Mouse (Mus musculus) brown adipose tissue, adult 24 weeks (tissue): Measurements from ENCODE around the gene Rtel1. TPM values are rescaled to one million over a fixed set of nuclear protein-coding genes. Genes with fewer than 3 reads are reported as not detected.

Experiments used
- H3K27ac ChIP-seq: fragments of 200-500 bp; replicated peaks from 2 replicates; pipeline ENCODE4 v1.5.1; 2012; ENCODE audit warnings: low read depth, mild to moderate bottlenecking, low read length
- H3K4me1 ChIP-seq: fragments of 200-500 bp; 2 replicates; pipeline ENCODE4 v1.6.1; 2012; ENCODE audit warnings: low read length, mixed read lengths; ENCODE audit not compliant: control insufficient read depth, insufficient read depth, insufficient read length
- H3K4me3 ChIP-seq: fragments of 200-500 bp; 2 replicates; pipeline ENCODE4 v1.5.1; 2012; ENCODE audit warnings: low read depth, mild to moderate bottlenecking, low read length, moderate library complexity; ENCODE audit not compliant: insufficient read depth
- polyA plus RNA-seq: library from polyadenylated mRNA; stranded (reverse); fragments of >200 nt; gene quantifications from 2 replicates; pipeline ENCODE4 v1.2.4, GENCODE M21; 2012; ENCODE audit not compliant: missing spikeins, insufficient read depth, insufficient read length

Gene Rtel1
- polyA plus RNA-seq, 1 experiment, result 7.2 TPM

DNA sequence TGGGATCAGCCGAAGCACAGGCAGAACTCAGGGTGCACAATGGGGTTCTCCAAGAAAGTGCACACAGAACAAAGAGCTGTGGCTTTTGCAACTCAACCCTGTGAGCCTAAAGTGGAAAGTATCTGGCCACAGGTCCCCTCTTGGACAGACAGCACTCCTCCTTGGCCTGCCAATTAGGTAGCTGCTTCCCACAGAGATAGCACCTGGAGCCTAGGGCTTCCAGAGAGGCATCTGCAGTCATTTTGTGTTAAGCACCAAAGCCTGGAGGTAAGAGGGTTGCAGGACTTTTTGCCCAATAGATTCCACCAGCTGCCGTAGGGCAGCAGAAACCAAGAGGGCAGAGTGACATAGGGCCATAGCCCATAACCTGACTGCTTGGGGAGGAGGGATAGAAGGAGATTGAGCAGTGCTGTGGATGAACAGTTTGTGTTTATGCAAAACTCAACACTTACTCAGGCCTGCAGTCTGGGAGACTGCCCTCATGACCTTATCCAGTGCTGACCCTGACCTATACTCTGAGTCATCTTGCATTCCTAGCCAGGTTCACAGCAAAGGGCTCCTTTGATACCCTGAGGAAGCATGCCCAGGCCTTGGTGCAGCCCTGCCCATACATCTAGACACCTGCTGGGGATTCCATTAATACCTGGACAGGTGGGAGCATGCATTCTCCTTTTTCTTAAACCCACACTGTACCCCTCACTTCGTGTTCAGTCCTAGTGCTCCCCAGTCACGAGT is 70.8 kb downstream of the Rtel1 start:
- Histone ChIP-seq H3K27ac (no peak overlapping the region), H3K4me3 (no peak overlapping the region), H3K4me1 (no peaks in the 10 kb centered on the region; the same call in 1 of the 2 replicates)

DNA sequence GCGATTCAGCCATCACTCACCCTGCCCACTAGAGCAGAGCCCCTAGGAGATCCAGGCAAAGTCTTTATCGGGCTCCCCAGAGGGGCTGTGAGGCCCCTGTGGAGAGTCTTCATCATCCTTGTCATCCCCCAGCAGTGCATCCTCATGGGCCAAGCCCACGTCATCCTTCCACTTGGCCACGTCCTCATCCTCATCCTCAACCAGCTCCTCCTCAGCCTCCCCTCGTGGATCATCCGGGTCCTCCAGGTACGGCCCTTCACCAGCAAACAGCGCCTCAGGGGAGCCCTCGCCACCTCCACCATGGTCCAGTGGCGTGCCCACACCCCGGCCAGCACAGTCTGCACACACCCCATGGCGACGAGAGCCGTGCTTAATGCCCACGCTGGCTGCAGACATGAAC is 71.5 kb downstream of the Rtel1 start:
- H3K27ac ChIP-seq, result no peak overlapping the region
- H3K4me1 ChIP-seq, result no peaks in the 10 kb centered on the region; the same call in 1 of the 2 replicates
- no peak overlapping the region for H3K4me3 ChIP-seq

DNA sequence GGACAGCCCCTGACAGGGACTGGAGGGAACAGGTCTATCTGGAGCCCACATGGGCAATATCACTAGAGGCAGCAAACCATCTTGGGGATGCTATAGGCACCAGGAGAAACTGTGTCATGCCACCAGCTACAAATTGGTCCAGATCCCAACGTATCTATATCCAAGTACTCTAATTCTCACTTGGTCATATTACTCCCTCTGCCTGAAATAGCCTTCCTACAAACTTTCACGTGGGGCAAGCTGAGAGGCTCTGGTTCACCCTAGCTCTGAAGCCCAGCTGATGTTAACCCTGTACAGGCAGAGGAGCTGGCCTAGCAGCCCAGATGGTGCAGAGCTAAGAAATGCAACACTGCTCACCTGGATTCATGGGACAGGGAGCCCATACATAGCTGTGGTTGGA is 72.0 kb downstream of the Rtel1 start:
- Histone ChIP-seq H3K27ac (no peak overlapping the region), H3K4me3 (no peak overlapping the region), H3K4me1 (no peaks in the 10 kb centered on the region; the same call in 1 of the 2 replicates)

DNA sequence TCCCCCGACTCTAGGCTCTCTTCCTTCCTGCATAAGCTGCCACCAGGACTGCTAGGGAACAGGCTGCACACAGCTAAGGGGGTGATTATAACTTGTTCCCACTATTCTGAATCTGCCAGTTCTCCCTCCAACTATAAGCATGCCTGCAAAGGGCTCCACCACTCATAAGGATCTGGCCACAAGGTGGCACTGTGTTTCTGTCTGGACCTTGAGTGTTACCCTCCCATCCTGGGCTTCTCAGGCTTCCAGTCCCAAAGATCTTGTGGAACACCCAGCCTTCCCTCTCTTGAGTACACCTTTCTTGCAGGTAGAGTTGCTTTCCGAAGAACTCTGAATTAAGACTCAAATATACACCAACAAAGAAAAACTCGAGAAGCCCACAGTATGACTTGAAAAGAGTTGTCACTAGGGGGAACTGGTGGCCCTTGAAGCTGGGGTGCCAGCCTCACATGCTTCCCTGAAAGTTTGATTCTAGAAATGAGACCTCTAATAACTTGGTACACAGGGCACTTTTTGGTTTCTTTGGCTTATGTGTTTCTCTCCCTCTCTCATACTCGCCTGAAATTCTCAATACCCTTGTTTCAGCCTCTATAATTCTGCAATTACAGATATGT is 73.2 kb downstream of the Rtel1 start:
- Histone ChIP-seq H3K27ac (no peak overlapping the region), H3K4me3 (no peak overlapping the region), H3K4me1 (no peaks in the 10 kb centered on the region)

DNA sequence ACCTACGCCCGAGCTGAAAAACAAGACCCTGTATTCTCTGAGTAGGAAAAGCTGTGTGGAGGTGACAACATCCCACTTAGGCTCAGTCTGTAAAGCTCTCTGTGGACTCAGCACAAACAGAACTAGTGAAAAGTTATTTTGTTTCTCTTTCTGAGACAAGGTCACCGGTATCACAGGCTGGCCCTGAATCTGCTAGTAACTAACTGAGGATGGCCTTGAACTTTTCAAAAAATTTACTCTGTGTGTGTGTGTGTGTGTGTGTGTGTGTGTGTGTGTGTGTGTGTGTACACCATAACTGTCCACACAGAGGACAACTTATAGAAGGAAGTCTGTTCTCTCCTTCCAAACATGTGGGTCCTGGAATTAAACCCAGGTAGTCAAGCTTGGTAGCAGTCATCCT is 74.5 kb downstream of the Rtel1 start:
- H3K27ac ChIP-seq, result no peak overlapping the region
- H3K4me1 ChIP-seq, result no peaks in the 10 kb centered on the region
- H3K4me3 ChIP-seq, result no peak overlapping the region

DNA sequence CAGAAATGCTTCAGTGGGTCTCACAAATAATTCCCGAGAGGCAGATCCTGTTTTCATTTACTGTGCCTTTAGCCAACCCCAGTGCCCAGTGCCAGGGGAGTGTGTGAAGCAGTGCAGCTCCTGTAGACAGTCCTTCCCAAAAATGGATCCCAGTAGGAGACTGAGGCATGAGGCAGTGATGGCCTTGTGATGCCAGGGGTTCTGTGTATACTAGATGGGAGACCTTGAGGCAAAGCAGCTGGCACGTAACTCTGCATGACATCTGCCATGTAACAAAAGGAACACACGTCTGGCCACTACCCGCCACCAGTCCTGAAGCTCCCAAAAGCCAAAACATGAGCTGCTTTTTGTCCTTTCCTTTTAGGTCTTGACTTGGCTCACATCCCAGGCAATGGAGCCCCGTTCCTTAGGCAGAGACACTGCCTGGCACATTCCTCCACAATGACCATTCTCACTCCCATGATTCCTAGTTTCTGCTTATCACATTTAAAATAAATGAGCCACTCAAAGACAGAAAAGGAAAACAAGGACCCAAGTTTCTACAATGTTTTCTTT is 77.7 kb downstream of the Rtel1 start:
- Histone ChIP-seq H3K4me1 (no peaks in the 10 kb centered on the region), H3K27ac (no peak overlapping the region), H3K4me3 (no peak overlapping the region)

DNA sequence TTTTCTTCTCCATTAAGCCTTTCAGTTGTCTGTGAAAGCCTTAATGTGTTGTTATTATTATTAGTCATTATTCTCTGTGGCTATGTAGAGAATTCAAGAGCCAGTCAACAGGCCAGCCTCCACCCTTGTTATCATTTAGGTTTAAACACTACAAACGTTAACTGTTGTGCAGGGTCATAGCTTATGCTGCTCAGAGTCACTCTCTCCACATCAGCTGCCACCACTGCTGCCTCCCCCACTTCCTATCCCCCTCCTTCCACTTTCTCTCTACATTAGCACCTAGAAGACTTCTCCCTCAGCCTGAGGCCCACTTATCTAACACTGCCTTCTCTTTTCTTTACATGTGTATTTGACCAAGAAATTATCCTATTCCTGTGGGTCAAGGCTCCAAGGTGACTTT is 82.0 kb downstream of the Rtel1 start:
- no peak overlapping the region for H3K4me3 ChIP-seq
- no peak overlapping the region for H3K27ac ChIP-seq
- no peaks in the 10 kb centered on the region for H3K4me1 ChIP-seq

DNA sequence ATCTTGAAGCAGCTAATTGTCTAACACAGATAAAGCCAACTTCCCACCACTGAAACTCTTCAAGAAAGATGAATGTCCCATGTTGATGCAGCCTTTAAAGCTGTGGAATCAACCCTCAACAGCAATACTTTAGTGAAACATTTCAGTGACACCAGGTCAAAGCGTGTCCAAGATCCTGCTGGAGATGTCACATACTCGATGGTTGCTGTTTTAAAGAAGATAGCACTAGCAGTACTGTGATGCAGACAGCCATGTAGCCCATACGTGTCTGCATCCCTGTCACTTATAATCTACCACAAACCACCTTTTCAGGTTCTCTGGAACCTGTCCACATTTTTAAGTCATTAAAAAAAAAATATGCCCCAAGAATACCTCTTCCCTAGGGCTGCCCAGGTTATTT is 84.2 kb downstream of the Rtel1 start:
- H3K4me3 ChIP-seq, result no peak overlapping the region

More for the DNA sequence above, 84.2 kb downstream of the Rtel1 start:
- Histone ChIP-seq H3K4me1 (no peaks in the 10 kb centered on the region), H3K27ac (no peak overlapping the region)

Other genes with a start within 250 kb of the Rtel1 start
- not detected in 2 replicates for gene Kcnq2, start 184.4 kb upstream of the Rtel1 start, polyA plus RNA-seq
- 11.3 and 18.8 TPM in 2 replicates for gene Eef1a2, start 162.7 kb upstream of the Rtel1 start, polyA plus RNA-seq
- 153 and 205 TPM in 2 replicates for gene Ppdpf, start 132.5 kb upstream of the Rtel1 start, polyA plus RNA-seq
- not detected in 2 replicates for gene Ptk6, start 117.0 kb upstream of the Rtel1 start, polyA plus RNA-seq
- gene Srms, start 106.6 kb upstream of the Rtel1 start, polyA plus RNA-seq, result 1.1 and 1.5 TPM in 2 replicates
- not detected in 2 replicates for gene Fndc11, start 99.7 kb upstream of the Rtel1 start, polyA plus RNA-seq
- gene Helz2, start 77.7 kb upstream of the Rtel1 start, polyA plus RNA-seq, result 4.0 and 5.4 TPM in 2 replicates
- gene Gmeb2, start 31.7 kb upstream of the Rtel1 start, polyA plus RNA-seq, result 3.8 and 4.7 TPM in 2 replicates
- gene Stmn3, start 5.2 kb upstream of the Rtel1 start, polyA plus RNA-seq, result not detected in 2 replicates
- gene Zgpat, start 45.2 kb downstream of the Rtel1 start, polyA plus RNA-seq, result 12.4 TPM in 2 replicates
- 40.7 and 53.9 TPM in 2 replicates for gene Arfrp1, start 45.7 kb downstream of the Rtel1 start, polyA plus RNA-seq
- 3.0 and 6.1 TPM in 2 replicates for gene Lime1, start 60.3 kb downstream of the Rtel1 start, polyA plus RNA-seq
- 5.5 and 6.6 TPM in 2 replicates for gene Zbtb46, start 139.7 kb downstream of the Rtel1 start, polyA plus RNA-seq
- gene Abhd16b, start 173.5 kb downstream of the Rtel1 start, polyA plus RNA-seq, result not detected in 2 replicates
- gene Tpd52l2, start 177.4 kb downstream of the Rtel1 start, polyA plus RNA-seq, result 88.5 and 109 TPM in 2 replicates
- gene Dnajc5, start 200.7 kb downstream of the Rtel1 start, polyA plus RNA-seq, result 30.8 and 38.6 TPM in 2 replicates